Mouse (Mus musculus): ENCODE results near the gene Ccdc88a. TPM values are rescaled to one million over a fixed set of nuclear protein-coding genes. Genes with fewer than 3 reads are reported as not detected.

The Ccdc88a gene
- total and polyA plus RNA-seq, 2 experiments from 2014 or later = 74.5 to 89.2 TPM

GRCm38 (mm10) chr11:29512818-29513535, 139.5 kb downstream of the Ccdc88a start:
- Histone ChIP-seq H3K4me3 (ENCODE audit: low read depth, low read length) (no peak overlapping the region), H3K9me3 (ENCODE audit: low read length) (no peaks in the 10 kb centered on the region), H3K4me1 (ENCODE audit: insufficient read depth, low read length) (no peaks in the 10 kb centered on the region), H3K36me3 (ENCODE audit: insufficient read depth, low read length) (peaks cover 5% of the 10 kb centered on the region; the same call in 1 of the 2 replicates), H3K9ac (replicated peaks; ENCODE audit: low read length, poor library complexity, severe bottlenecking) (no peak overlapping the region), H3K27ac (ENCODE audit: low read depth, low read length) (no peak overlapping the region), H3K4me2 (ENCODE audit: low read depth, low read length, poor library complexity, severe bottlenecking) (no peak overlapping the region), H3K27me3 (ENCODE audit: insufficient read depth, low read length) (no peaks in the 10 kb centered on the region)
- DNase-seq (ENCODE audit: low spot score) (no peak), ATAC-seq (ENCODE audit: low FRiP score) (no peak)
- TF ChIP-seq CTCF (IDR thresholded peaks at IDR 0.05) = 0 out of 2 replicates have a peak, but pooled peaks have one; percentile 15
- 95% methylated on average over 4 of the region's 4 CpGs for WGBS

GRCm38 (mm10) chr11:29514325-29514681, 140.8 kb downstream of the Ccdc88a start:
- 27% methylated on average over 10 of the region's 10 CpGs for WGBS
- H3K4me1 ChIP-seq (ENCODE audit: insufficient read depth, low read length) = no peaks in the 10 kb centered on the region
- peak overlapping the region; percentile 57; the same call in 1 of the 2 replicates for H3K27ac ChIP-seq (ENCODE audit: low read depth, low read length)
- ATAC-seq (ENCODE audit: low FRiP score) = no peak
- no peak for DNase-seq (ENCODE audit: low spot score)
- no peaks in the 10 kb centered on the region for H3K9me3 ChIP-seq (ENCODE audit: low read length)
- peak overlapping the region; percentile 48 for H3K4me3 ChIP-seq (ENCODE audit: low read depth, low read length)
- H3K36me3 ChIP-seq (ENCODE audit: insufficient read depth, low read length) = peaks cover 4% of the 10 kb centered on the region; the same call in 1 of the 2 replicates
- H3K9ac ChIP-seq (replicated peaks; ENCODE audit: low read length, poor library complexity, severe bottlenecking) = peak overlapping the region; percentile 52; the same call in 1 of the 2 replicates
- TF ChIP-seq CTCF (IDR thresholded peaks at IDR 0.05) = no peak
- H3K27me3 ChIP-seq (ENCODE audit: insufficient read depth, low read length) = no peaks in the 10 kb centered on the region
- H3K4me2 ChIP-seq (ENCODE audit: low read depth, low read length, poor library complexity, severe bottlenecking) = peak overlapping the region; percentile 54

- Histone ChIP-seq H3K9ac (replicated peaks; ENCODE audit: low read length, poor library complexity, severe bottlenecking) (peak within 1 kb of the TSS; percentile 52; the same call in 1 of the 2 replicates), H3K4me3 (ENCODE audit: low read depth, low read length) (peak within 1 kb of the TSS; percentile 48), H3K4me2 (ENCODE audit: low read depth, low read length, poor library complexity, severe bottlenecking) (peak within 1 kb of the TSS; percentile 54), H3K36me3 (ENCODE audit: insufficient read depth, low read length) (peaks cover 4% of the 10 kb centered on the region; the same call in 1 of the 2 replicates), H3K27me3 (ENCODE audit: insufficient read depth, low read length) (no peaks in the 10 kb centered on the region), H3K27ac (ENCODE audit: low read depth, low read length) (peak within 1 kb of the TSS; percentile 57; the same call in 1 of the 2 replicates), H3K9me3 (ENCODE audit: low read length) (no peaks in the 10 kb centered on the region), H3K4me1 (ENCODE audit: insufficient read depth, low read length) (no peaks in the 10 kb centered on the region)
- no peak for TF ChIP-seq CTCF (IDR thresholded peaks at IDR 0.05)
- DNase-seq (ENCODE audit: low spot score) = peak; percentile 92
- 3% methylated on average over 40 of the region's 40 CpGs for WGBS
- ATAC-seq (ENCODE audit: low FRiP score) = peak; percentile 97
Measured at GRCm38 (mm10) chr11:29514682-29515412, 141.4 kb downstream of the Ccdc88a start, which contains the start of gene Prorsd1. Gene Prorsd1 (minus strand): TSS chr11:29515033.

GRCm38 (mm10) chr11:29525988-29526794, 152.7 kb downstream of the Ccdc88a start, which contains the start of gene Mtif2:
Gene Mtif2 (plus strand): TSS chr11:29526408.
- 3% methylated on average over 47 of the region's 47 CpGs for WGBS
- no peaks in the 10 kb centered on the region for H3K9me3 ChIP-seq (ENCODE audit: low read length)

GRCm38 (mm10) chr11:29538201-29538600, 164.7 kb downstream of the Ccdc88a start:
- Histone ChIP-seq H3K9me3 (ENCODE audit: low read length) (no peaks in the 10 kb centered on the region), H3K27me3 (ENCODE audit: insufficient read depth, low read length) (no peaks in the 10 kb centered on the region), H3K4me1 (ENCODE audit: insufficient read depth, low read length) (no peaks in the 10 kb centered on the region), H3K4me2 (ENCODE audit: low read depth, low read length, poor library complexity, severe bottlenecking) (no peak overlapping the region), H3K27ac (ENCODE audit: low read depth, low read length) (no peak overlapping the region), H3K9ac (replicated peaks; ENCODE audit: low read length, poor library complexity, severe bottlenecking) (no peak overlapping the region), H3K4me3 (ENCODE audit: low read depth, low read length) (no peak overlapping the region), H3K36me3 (ENCODE audit: insufficient read depth, low read length) (peaks cover 26% of the 10 kb centered on the region)
- WGBS = 100% methylated on average over 1 of the region's 1 CpGs
- no peak for ATAC-seq (ENCODE audit: low FRiP score)
- no peak for TF ChIP-seq CTCF (IDR thresholded peaks at IDR 0.05)
- no peak for DNase-seq (ENCODE audit: low spot score)

More at GRCm38 (mm10) chr11:29525988-29526794, 152.7 kb downstream of the Ccdc88a start, which contains the start of gene Mtif2:
- peak; percentile 38 for TF ChIP-seq CTCF (IDR thresholded peaks at IDR 0.05)
- no peaks in the 10 kb centered on the region for H3K27me3 ChIP-seq (ENCODE audit: insufficient read depth, low read length)
- no peaks in the 10 kb centered on the region for H3K36me3 ChIP-seq (ENCODE audit: insufficient read depth, low read length)
- H3K4me3 ChIP-seq (ENCODE audit: low read depth, low read length) = peak within 1 kb of the TSS; percentile 56
- peak within 1 kb of the TSS; percentile 87 for H3K27ac ChIP-seq (ENCODE audit: low read depth, low read length)
- peak; percentile 92 for DNase-seq (ENCODE audit: low spot score)
- peak within 1 kb of the TSS; percentile 72 for H3K4me2 ChIP-seq (ENCODE audit: low read depth, low read length, poor library complexity, severe bottlenecking)
- peaks cover 6% of the 10 kb centered on the region; the same call in 1 of the 2 replicates for H3K4me1 ChIP-seq (ENCODE audit: insufficient read depth, low read length)
- peak within 1 kb of the TSS; percentile 87 for H3K9ac ChIP-seq (replicated peaks; ENCODE audit: low read length, poor library complexity, severe bottlenecking)
- ATAC-seq (ENCODE audit: low FRiP score) = peak; percentile 97
